Mouse (Mus musculus) liver (tissue): ENCODE measurements around the gene Cyp2j12.
"Not testable (repeated sequence)": the region's sequence is repeated elsewhere in the genome, so short reads cannot be mapped to it uniquely, and the experiment has no call there.

ENCODE experiments used
- DNase-seq: peaks from one replicate; pipeline ENCODE4 v3.0.0-alpha.2; 2020; ENCODE audit warnings: mixed read lengths

Gene Cyp2j12

GRCm38 (mm10) chr4:96140732-96141467 lies at the start of gene Cyp2j12:
Gene Cyp2j12, minus strand, starts transcription at chr4:96141152.
- DNase-seq: no peak

GRCm38 (mm10) chr4:96189321-96189720 lies 48.4 kb upstream of the Cyp2j12 start:
- DNase-seq: not testable (repeated sequence)

- DNase-seq: not testable (repeated sequence)
These were observed 47.7 kb upstream of the Cyp2j12 start for GRCm38 (mm10) chr4:96188671-96189070.

DNA sequence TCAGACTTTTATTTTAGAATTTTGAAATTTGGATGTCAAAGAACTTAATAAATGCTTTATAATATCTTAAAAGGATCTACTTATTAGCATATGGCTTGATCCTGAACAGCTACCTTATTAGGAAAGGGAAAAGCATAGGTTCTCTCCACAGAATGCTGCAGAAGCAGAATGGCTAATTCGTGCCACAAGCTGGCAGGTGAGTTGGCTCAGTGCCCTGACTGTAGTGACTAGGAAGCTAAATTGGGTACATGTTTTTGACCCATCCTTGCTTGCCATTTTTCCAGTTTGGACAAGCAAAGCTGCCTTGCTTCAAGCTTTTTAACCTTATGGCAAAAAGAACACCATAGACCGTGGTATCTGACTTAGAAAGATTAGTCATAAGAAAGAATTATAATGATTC lies 47.2 kb upstream of the Cyp2j12 start:
- not testable (repeated sequence) for DNase-seq

DNA sequence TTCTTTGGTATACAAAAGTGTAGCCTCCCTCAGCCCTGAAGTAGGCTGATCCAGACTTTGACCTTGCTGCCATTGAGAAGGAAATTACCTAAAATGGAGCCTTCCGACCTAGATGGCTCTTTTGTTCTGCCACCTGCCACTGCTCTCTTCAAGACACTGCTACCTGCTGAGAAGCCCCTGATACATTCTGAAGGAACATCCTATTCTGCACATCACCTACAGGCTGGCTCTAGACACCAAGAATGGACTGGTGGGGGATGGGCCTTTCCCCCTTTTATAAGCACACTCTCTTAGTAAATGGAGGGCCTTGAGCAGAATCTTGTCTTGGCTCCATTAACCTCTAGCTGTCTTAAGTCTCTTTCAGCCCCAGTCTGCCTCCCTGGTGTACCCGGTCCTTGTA lies 43.8 kb upstream of the Cyp2j12 start:
- not testable (repeated sequence) for DNase-seq

- DNase-seq: no peak
These were observed 21.9 kb upstream of the Cyp2j12 start for GRCm38 (mm10) chr4:96162839-96163238.

DNA sequence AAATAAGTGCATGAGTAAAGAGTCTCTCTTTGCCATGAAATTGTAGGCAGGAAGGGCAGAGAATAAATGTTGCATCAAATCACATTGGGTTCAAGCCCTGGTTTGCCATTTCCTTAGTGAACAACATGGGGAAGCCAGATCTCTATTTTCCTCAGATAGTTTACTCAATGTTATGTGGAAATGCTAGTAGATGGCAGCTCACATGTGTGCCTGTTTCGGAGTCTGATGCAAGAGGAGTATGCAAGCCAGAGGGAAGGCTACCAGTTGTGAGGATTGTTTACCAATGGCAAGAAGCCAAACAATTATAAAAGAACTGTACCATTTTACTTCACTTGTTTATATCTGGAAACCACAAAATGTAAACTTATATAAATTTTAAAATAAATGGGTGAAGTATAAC lies 20.6 kb upstream of the Cyp2j12 start:
- no peak for DNase-seq

DNA sequence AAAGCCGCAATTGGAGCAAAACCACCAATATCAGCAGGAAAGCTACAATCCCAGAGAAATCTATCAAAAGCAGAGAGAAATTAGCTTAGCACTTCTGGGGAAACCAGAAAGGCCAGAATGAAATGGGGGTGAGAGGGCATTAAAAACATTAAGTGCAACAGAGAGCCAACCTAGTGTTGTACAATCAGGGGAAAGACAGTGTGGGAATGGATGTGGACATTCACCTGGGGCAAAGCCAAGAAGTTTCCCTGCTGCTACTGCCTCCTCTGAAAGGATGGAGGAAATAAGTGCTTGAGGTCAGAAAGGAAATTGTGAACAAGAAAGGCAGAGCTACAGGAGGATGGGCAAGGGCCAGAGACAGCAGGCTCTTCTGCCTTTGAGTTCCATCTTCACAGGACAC lies 1.7 kb downstream of the Cyp2j12 start:
- DNase-seq: no peak

GRCm38 (mm10) chr4:96134246-96134645 lies 6.7 kb downstream of the Cyp2j12 start:
- DNase-seq: no peak

- no peak for DNase-seq
These were observed 44.1 kb downstream of the Cyp2j12 start for GRCm38 (mm10) chr4:96096841-96097240.

GRCm38 (mm10) chr4:96091869-96092268 lies 49.1 kb downstream of the Cyp2j12 start:
- no peak for DNase-seq

DNA sequence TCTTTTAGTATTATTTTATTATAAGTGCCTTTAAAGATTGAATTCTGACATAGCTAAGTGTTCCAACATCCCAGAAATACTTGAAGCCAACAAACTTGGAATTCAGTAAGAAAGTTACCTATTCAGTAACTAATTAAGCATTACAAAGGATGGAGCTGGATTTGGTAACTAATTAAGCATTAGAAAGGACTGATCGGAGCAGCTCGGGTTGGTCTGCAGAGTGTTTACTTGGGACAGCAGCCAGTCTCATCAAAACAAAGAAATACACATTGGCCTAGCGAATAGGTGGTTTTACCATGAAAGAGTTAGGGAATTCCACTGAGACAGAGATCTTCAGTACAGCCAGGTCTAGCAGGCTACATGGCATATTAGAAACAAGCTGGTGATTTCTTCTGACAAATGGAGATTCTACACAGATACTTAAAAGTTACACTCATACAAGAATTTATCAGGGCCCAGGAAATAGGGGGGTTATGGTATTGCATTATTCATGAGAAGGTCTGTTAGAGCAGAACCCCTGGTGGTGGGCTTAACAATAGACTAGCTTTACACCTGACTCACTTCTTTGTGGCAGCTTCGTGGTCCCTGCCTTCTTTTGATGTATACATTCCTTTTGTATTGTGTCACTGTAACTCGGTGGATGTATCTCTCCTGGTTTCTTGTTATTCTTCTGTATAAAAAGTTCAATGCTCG lies 51.5 kb downstream of the Cyp2j12 start:
- not testable (repeated sequence) for DNase-seq

DNA sequence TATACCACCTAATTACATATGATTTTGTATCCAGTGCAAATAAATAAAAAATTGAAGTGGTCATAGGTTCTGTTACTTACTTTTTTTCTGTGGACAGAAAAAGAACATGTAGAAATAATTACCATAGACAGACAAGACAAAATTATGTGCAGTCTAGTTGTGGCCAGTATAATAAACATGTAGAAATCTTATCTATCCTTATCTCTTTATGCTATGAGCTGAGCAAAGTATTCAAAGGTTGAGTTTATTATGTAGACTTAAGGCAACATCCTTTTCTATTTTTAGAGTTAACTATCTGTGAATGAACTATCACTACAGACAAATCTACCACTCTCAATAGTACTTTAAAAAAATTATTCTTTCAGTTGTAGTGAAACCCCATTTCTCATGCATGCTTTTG lies 62.6 kb downstream of the Cyp2j12 start:
- no peak for DNase-seq

DNA sequence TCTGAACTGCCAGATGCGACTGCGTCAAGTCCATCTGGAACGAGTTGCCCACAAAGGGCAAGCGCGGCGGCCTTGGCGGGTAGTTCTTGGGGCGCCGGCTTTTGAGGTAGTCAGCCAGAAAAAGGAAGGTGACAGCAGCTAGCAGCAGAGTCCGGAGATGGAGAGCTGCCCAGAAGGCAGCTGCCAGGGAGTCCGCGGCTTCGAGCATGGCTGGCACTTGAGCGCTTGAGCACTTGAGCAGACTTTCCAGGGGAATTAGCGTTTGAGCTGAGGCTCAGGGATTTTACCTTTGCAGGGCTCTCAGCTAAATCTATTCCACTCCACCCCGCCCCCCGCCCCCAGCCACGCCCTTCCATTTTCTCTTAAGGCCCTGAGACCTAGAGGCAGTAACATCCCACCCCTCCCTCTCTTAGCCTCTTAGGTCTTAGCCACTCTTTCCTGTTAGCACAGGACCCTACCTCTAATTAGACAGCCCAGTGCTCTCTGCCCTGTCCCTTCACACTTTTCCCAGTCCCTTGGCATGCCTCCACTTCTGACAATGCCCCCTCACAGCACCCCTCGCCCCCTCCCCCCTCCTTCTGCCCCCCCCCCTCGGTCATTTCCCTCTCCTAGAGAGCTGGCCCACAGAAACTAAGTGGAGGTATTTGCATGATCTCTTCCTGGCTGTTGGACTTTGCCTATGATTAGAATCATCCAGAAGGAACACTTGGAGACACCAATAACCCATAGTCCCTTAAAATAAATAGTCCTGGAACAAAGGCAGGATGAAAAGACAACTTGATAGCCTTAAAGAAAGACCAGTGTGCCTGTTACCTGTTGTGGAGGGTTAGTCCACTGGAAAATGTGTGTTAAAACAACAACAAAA lies 63.5 kb downstream of the Cyp2j12 start, which contains the start of gene Cyp2j13:
Cyp2j13 (minus strand) TSS at position 286 of the 865 bp plus-strand sequence.
- no peak for DNase-seq

GRCm38 (mm10) chr4:96062045-96062444 lies 78.9 kb downstream of the Cyp2j12 start:
- DNase-seq: no peak

DNA sequence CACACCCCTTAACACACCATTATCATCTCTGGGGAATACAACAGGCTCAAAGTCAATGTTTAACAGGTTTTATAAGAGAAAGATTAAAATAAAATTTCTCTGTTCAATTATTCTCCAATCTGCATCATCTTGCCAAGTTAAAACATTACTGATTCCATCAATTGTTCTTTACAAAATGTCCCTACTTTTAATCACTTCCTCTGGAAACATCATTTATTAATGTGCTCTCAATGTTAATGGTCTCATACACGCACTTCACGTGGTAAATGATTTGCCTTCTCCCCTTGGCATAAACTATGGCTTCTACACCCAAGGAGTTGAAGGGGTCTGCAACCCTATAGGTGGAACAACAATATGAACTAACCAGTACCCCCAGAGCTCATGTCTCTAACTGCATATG lies 80.8 kb downstream of the Cyp2j12 start:
- DNase-seq: no peak
